Mouse (Mus musculus) heart, adult 2 months (tissue): ENCODE results near the gene Vgll1.

Experiments used
- CTCF ChIP-seq: fragments of 200-600 bp; IDR thresholded peaks from 2 replicates; pipeline ENCODE4 v1.8.1; 2022; ENCODE audit warnings: antibody characterized with exemption, mild to moderate bottlenecking, moderate library complexity
- POLR2A ChIP-seq: fragments of 200-500 bp; IDR thresholded peaks from 2 replicates; pipeline ENCODE4 v1.6.1; 2011; ENCODE audit warnings: mild to moderate bottlenecking, low read depth, low read length, control low read depth; ENCODE audit not compliant: insufficient read depth

DNA sequence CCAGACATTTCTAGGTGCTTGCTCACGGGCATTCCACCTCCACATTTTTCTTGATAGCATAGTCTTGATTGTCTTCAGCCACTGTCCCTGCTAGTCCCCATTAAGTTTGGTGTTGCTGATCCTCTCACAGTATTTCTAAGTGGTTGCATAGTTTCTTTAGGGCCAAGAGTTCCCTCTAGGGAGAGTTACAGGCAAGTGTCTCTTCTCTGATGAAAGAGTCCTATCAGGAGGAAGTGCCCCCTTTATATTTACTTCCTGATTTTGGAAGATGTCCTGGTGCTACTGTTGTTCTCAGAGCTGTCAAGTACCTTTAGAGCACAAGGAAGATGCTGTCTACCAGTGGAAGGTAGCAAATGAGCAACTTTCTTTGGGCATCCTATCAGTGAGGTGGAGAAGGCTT, 65.6 kb downstream of the Vgll1 start:
- TF ChIP-seq POLR2A = no peak
- no peak for TF ChIP-seq CTCF
